Mouse (Mus musculus) CH12.LX (cell line): ENCODE data around the gene Tmpo. TPM values are rescaled to one million over a fixed set of nuclear protein-coding genes. Genes with fewer than 3 reads are reported as not detected.

Source experiments
- DNase-seq: peaks from one replicate; pipeline ENCODE4 v3.0.0-alpha.2; 2013; ENCODE audit errors: extremely low read depth
- H3K27ac ChIP-seq: 2 replicates; pipeline ENCODE4 v1.5.1; 2012; ENCODE audit warnings: low read depth, mild to moderate bottlenecking, control low read depth, moderate library complexity; ENCODE audit not compliant: insufficient read depth
- H3K27me3 ChIP-seq: replicated peaks from 2 replicates; pipeline ENCODE3; 2012; ENCODE audit warnings: inconsistent platforms
- H3K36me3 ChIP-seq, 2 experiments: replicated peaks in 1 of 2; 2 replicates each; pipeline versions ENCODE3 to v1.6.1; 2012; ENCODE audit warnings: inconsistent platforms in 1 of 2, low read length in 1 of 2, mild to moderate bottlenecking in 1 of 2, mixed read lengths in 1 of 2, moderate library complexity in 1 of 2; ENCODE audit not compliant: control insufficient read depth in 1 of 2, insufficient read depth in 1 of 2
- H3K4me1 ChIP-seq, 2 experiments: 2 replicates each; pipeline ENCODE4 v1.6.1; 2012; ENCODE audit warnings: inconsistent platforms in 1 of 2, moderate library complexity in 1 of 2; ENCODE audit not compliant: insufficient read depth in 2 of 2, control insufficient read depth in 1 of 2
- H3K4me2 ChIP-seq: 2 replicates; pipeline ENCODE4 v1.6.1; 2012; ENCODE audit warnings: low read depth, mild to moderate bottlenecking, control low read depth; ENCODE audit not compliant: poor library complexity, insufficient read depth, severe bottlenecking
- H3K4me3 ChIP-seq, 3 experiments: fragments of 150-350 bp in 1 of 3; sonication (generic) in 1 of 3; replicated peaks in 1 of 3; 2 replicates each; pipeline versions ENCODE3 to v1.5.1; 2011 to 2012; ENCODE audit warnings: low read depth in 2 of 3, low read length in 2 of 3, mild to moderate bottlenecking in 2 of 3, moderate library complexity in 2 of 3, control low read depth in 1 of 3, improper control_type of control experiment in 1 of 3, inconsistent platforms in 1 of 3, mixed read lengths in 1 of 3; ENCODE audit not compliant: poor library complexity in 1 of 3
- H3K79me2 ChIP-seq: replicated peaks from 2 replicates; pipeline ENCODE4 v1.6.1; 2012; ENCODE audit warnings: mild to moderate bottlenecking, moderate library complexity; ENCODE audit not compliant: control insufficient read depth, poor library complexity, insufficient read depth, severe bottlenecking; ENCODE audit errors: extremely low read depth
- H3K9ac ChIP-seq: 2 replicates; pipeline ENCODE4 v1.6.1; 2012; ENCODE audit warnings: low read depth, mild to moderate bottlenecking, control low read depth, moderate library complexity; ENCODE audit not compliant: insufficient read depth
- H3K9me3 ChIP-seq: replicated peaks from 2 replicates; pipeline ENCODE3; 2012; ENCODE audit warnings: low read length, inconsistent platforms, mixed read lengths
- CHD2 ChIP-seq: IDR thresholded peaks from 2 replicates; pipeline ENCODE4 v1.6.1; 2011; ENCODE audit warnings: low read length, improper control_type of control experiment
- ELF1 ChIP-seq: IDR thresholded peaks from 2 replicates; pipeline ENCODE4 v1.6.1; 2014; ENCODE audit warnings: low read depth, mild to moderate bottlenecking, inconsistent platforms, low read length, improper control_type of control experiment
- EP300 ChIP-seq: IDR thresholded peaks from 2 replicates; pipeline ENCODE4 v1.6.1; 2011; ENCODE audit warnings: low read length, improper control_type of control experiment
- HCFC1 ChIP-seq: IDR thresholded peaks from 2 replicates; pipeline ENCODE4 v1.6.1; 2012; ENCODE audit warnings: low read depth, mild to moderate bottlenecking, inconsistent platforms, low read length, improper control_type of control experiment
- JUND ChIP-seq: conservative IDR thresholded peaks from 2 replicates; pipeline ENCODE4 v1.6.1; 2011; ENCODE audit warnings: low read depth, low read length, improper control_type of control experiment
- MAFK ChIP-seq: IDR thresholded peaks from 2 replicates; pipeline ENCODE4 v1.6.1; 2011; ENCODE audit warnings: low read length, improper control_type of control experiment; ENCODE audit not compliant: insufficient replicate concordance
- MAZ ChIP-seq: IDR thresholded peaks from 2 replicates; pipeline ENCODE4 v1.6.1; 2012; ENCODE audit warnings: low read depth, mild to moderate bottlenecking, inconsistent platforms, low read length, improper control_type of control experiment, moderate library complexity
- MEF2A ChIP-seq: IDR thresholded peaks from 2 replicates; pipeline ENCODE4 v1.6.1; 2014; ENCODE audit warnings: low read depth, mild to moderate bottlenecking, inconsistent platforms, low read length, improper control_type of control experiment, borderline replicate concordance
- MYC ChIP-seq: IDR thresholded peaks from 2 replicates; pipeline ENCODE4 v1.6.1; 2011; ENCODE audit warnings: low read depth, mild to moderate bottlenecking, improper control_type of control experiment, low read length
- NRF1 ChIP-seq: IDR thresholded peaks from 2 replicates; pipeline ENCODE4 v1.6.1; 2014; ENCODE audit warnings: low read depth, mild to moderate bottlenecking, inconsistent platforms, low read length, improper control_type of control experiment, moderate library complexity
- POLR2A ChIP-seq: IDR thresholded peaks from 2 replicates; pipeline ENCODE4 v1.6.1; 2011; ENCODE audit warnings: low read depth, mild to moderate bottlenecking, improper control_type of control experiment, low read length
- POLR2AphosphoS2 ChIP-seq: IDR thresholded peaks from 2 replicates; pipeline ENCODE4 v1.6.1; 2011; ENCODE audit warnings: low read depth, low read length, improper control_type of control experiment
- TBP ChIP-seq: conservative IDR thresholded peaks from 2 replicates; pipeline ENCODE4 v1.6.1; 2011; ENCODE audit warnings: low read depth, low read length, improper control_type of control experiment
- TCF12 ChIP-seq: IDR thresholded peaks from 2 replicates; pipeline ENCODE4 v1.6.1; 2014; ENCODE audit warnings: low read depth, mild to moderate bottlenecking, inconsistent platforms, low read length, improper control_type of control experiment
- UBTF ChIP-seq: IDR thresholded peaks from 2 replicates; pipeline ENCODE4 v1.6.1; 2012; ENCODE audit warnings: low read depth, mild to moderate bottlenecking, inconsistent platforms, low read length, improper control_type of control experiment, moderate library complexity
- USF1 ChIP-seq: IDR thresholded peaks from 2 replicates; pipeline ENCODE4 v1.6.1; 2014; ENCODE audit warnings: low read depth, mild to moderate bottlenecking, inconsistent platforms, low read length, improper control_type of control experiment
- ZMIZ1 ChIP-seq: IDR thresholded peaks from 2 replicates; pipeline ENCODE4 v1.6.1; 2012; ENCODE audit warnings: low read depth, mild to moderate bottlenecking, inconsistent platforms, low read length, improper control_type of control experiment
- dilution Hi-C: fragments of 300-500 bp; cut with MboI; formaldehyde crosslinking; loops from 2 replicates; pipeline ENCODE4 v1.14.3; 2020; ENCODE audit warnings: low sequenced_read_pairs; ENCODE audit not compliant: extremely low pct_unique_long_range_greater_than_20kb, extremely low pct_ligation_motif_present
- in situ Hi-C: fragments of 300-500 bp; cut with MboI; formaldehyde crosslinking; loops from 3 replicates; pipeline ENCODE4 v1.14.3; 2019; ENCODE audit warnings: low sequenced_read_pairs, low pct_ligation_motif_present, low pct_unique_long_range_greater_than_20kb, mixed read lengths
- polyA plus RNA-seq: library from polyadenylated mRNA; unstranded; fragments of >175 nt; gene quantifications from 2 replicates; pipeline ENCODE4 v1.2.1, GENCODE M21; 2012; ENCODE audit warnings: low read depth; ENCODE audit not compliant: insufficient read length
- total RNA-seq, 2 experiments: library from RNA; depleted of rRNA; stranded (reverse); fragments of 300-350 nt in 1 of 2; fragments of >200 nt in 1 of 2; gene quantifications; 2 replicates each; pipeline ENCODE4 v1.2.3; 2012 to 2014

Gene Tmpo
- total and polyA plus RNA-seq, 3 experiments = 163 to 467 (median 198) TPM

GRCm38 (mm10) chr10:91162511-91163163 lies 18.5 kb downstream of the Tmpo start:
- no peak for TF ChIP-seq USF1
- no peak for TF ChIP-seq EP300
- no peak for TF ChIP-seq POLR2A
- no peak for TF ChIP-seq UBTF
- no peak for TF ChIP-seq CHD2
- TF ChIP-seq MYC = no peak
- TF ChIP-seq JUND = no peak
- TF ChIP-seq, all 38 proteins: peak for 0
- Histone ChIP-seq H3K4me1 (peaks cover 2 to 67% of the 10 kb centered on the region in 2 experiments), H3K4me2 (no peak overlapping the region), H3K27ac (no peak overlapping the region), H3K36me3 (peaks cover 58 to 81% of the 10 kb centered on the region in 2 experiments), H3K9me3 (no peaks in the 10 kb centered on the region), H3K79me2 (peaks cover 52% of the 10 kb centered on the region), H3K4me3 (no peak overlapping the region), H3K27me3 (no peaks in the 10 kb centered on the region), H3K9ac (no peak overlapping the region)
- dilution Hi-C loops = no loop called here
- no peak for DNase-seq
- in situ Hi-C loops = no loop called here

DNA sequence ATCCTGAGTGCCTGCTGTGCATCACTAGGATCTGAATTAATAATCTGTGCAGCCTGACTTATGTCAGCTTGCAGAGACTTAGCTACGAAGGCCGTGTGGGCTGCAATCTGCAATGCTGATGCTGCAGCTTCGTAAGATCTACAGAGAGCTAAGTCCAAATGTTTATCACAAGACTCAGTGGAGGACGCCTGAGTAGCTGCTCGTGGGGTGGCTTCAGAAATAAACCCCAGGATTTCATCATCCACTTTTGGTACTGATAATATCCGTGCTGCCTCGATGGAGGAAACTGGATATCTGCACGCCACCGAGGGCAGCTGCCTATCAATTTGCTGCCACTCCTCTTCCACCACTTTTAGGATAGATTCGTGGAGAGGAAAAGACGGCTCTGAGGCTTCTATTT lies 19.0 kb downstream of the Tmpo start:
- dilution Hi-C loops = no loop called here
- Histone ChIP-seq H3K4me1 (peaks cover 2 to 69% of the 10 kb centered on the region in 2 experiments), H3K9ac (no peak overlapping the region), H3K79me2 (peaks cover 50% of the 10 kb centered on the region), H3K4me3 (no peak overlapping the region), H3K27ac (no peak overlapping the region), H3K9me3 (no peaks in the 10 kb centered on the region), H3K4me2 (no peak overlapping the region), H3K36me3 (peaks cover 61 to 86% of the 10 kb centered on the region in 2 experiments), H3K27me3 (no peaks in the 10 kb centered on the region)
- TF ChIP-seq HCFC1 = no peak
- no peak for TF ChIP-seq MAZ
- no peak for TF ChIP-seq MAFK
- TF ChIP-seq ZMIZ1 = no peak
- TF ChIP-seq MEF2A = no peak
- TF ChIP-seq TCF12 = no peak
- TF ChIP-seq POLR2AphosphoS2 = no peak
- no peak for TF ChIP-seq NRF1
- no peak for DNase-seq
- in situ Hi-C loops = no loop called here

GRCm38 (mm10) chr10:91161006-91161405 lies 20.1 kb downstream of the Tmpo start:
- no peaks in the 10 kb centered on the region for H3K27me3 ChIP-seq
- H3K27ac ChIP-seq = no peak overlapping the region
- in situ Hi-C loops = no loop called here
- H3K9me3 ChIP-seq = no peaks in the 10 kb centered on the region
- no peak for TF ChIP-seq MAFK
- TF ChIP-seq TBP = no peak
- TF ChIP-seq POLR2AphosphoS2 = no peak
- TF ChIP-seq ELF1 = no peak
- peaks cover 67 to 90% of the 10 kb centered on the region in 2 experiments for H3K36me3 ChIP-seq
- no peak overlapping the region for H3K4me3 ChIP-seq
- peaks cover 2 to 69% of the 10 kb centered on the region in 2 experiments for H3K4me1 ChIP-seq
- dilution Hi-C loops = no loop called here
- H3K79me2 ChIP-seq = peaks cover 45% of the 10 kb centered on the region
- no peak for DNase-seq
- H3K4me2 ChIP-seq = no peak overlapping the region
- no peak overlapping the region for H3K9ac ChIP-seq
